Comparison of ENCODE assay signal across 21 mouse cellular contexts in genomic region chr2:66519966-66520365, GRCm38 (mm10).
DNase-seq lines count a peak whose midpoint lies in the region; ATAC-seq and TF ChIP-seq lines count a peak whose summit lies in the region.
"Had no signal": no experiment of that assay in that cellular context is flagged by ENCODE, and none has a peak within 500 bp of the region (broad histone marks: within the 10 kb centered on the region; RNA-seq: fewer than 3 reads in every experiment).

No protein-coding gene starts in this region.

- intact Hi-C loops in left cerebral cortex, adult 2 months (cut with DNase I): no loop called here

- H3K36me3 ChIP-seq in embryonic facial prominence, embryonic 10.5 days (replicated peaks): no peaks in the 10 kb centered on the region
- H3K36me3 ChIP-seq: heart, embryonic 12.5 days; liver, embryonic 13.5 days; midbrain, embryonic 12.5 days had no signal

- ATAC-seq in Patski: no peak
- ATAC-seq: forebrain, embryonic 16.5 days; intestine, embryonic 16.5 days had no signal

- no peak overlapping the region for H3K27ac ChIP-seq in embryonic facial prominence, embryonic 10.5 days (replicated peaks)
- no peak overlapping the region for H3K27ac ChIP-seq in left cerebral cortex, adult 2 months
- H3K27ac ChIP-seq: liver, embryonic 13.5 days; midbrain, embryonic 12.5 days had no signal

- POLR2A ChIA-PET in Patski (lab: Charles Lee): no interaction called here

- H3K4me1 ChIP-seq in embryonic facial prominence, embryonic 10.5 days: no peaks in the 10 kb centered on the region
- H3K4me1 ChIP-seq: heart, embryonic 12.5 days; liver, embryonic 13.5 days; midbrain, embryonic 12.5 days had no signal

- CTCF ChIA-PET in Patski (lab: Charles Lee): no interaction called here

- H3K27me3 ChIP-seq in Patski: no peaks in the 10 kb centered on the region
- H3K27me3 ChIP-seq in embryonic facial prominence, embryonic 10.5 days (replicated peaks; ENCODE audit: low read depth, poor library complexity, severe bottlenecking): no peaks in the 10 kb centered on the region
- H3K27me3 ChIP-seq: heart, embryonic 12.5 days; liver, embryonic 13.5 days; midbrain, embryonic 12.5 days had no signal

- H3K9me3 ChIP-seq in embryonic facial prominence, embryonic 10.5 days: no peaks in the 10 kb centered on the region
- H3K9me3 ChIP-seq: heart, embryonic 12.5 days; liver, embryonic 13.5 days; midbrain, embryonic 12.5 days had no signal

- 62% methylated on average over 3 of the region's 3 CpGs for WGBS in embryonic facial prominence, embryonic 10.5 days

- peak; percentile 18 for DNase-seq in kidney, adult 9 months
- DNase-seq in kidney, postnatal 14 days: no peak
- peak; percentile 46 for DNase-seq in ES-CJ7 (ENCODE audit: low read depth, low spot score)
- no peak for DNase-seq in Patski (ENCODE audit: low read depth, low spot score)
- peak; percentile 12 for DNase-seq in embryonic facial prominence, embryonic 10.5 days (ENCODE audit: low spot score)
- DNase-seq in left cerebral cortex, adult 2 months (ENCODE audit: extremely low spot score in 1 of 2, low spot score in 2 of 2): no peak
- no peak for DNase-seq in urinary bladder, postnatal 25 days (ENCODE audit: low spot score)
- no peak for DNase-seq in right cerebral cortex, adult 18-20 months
- DNase-seq: adrenal gland, adult 8-10 months; gastrocnemius, postnatal 14 days; heart, postnatal 4 days; left cerebral cortex, postnatal 4 days; liver, embryonic 13.5 days; lung, postnatal 36 days; spleen, adult 18-20 months; thymus, postnatal 36 days had no signal

- H3K4me3 ChIP-seq in embryonic facial prominence, embryonic 10.5 days: no peak overlapping the region
- no peak overlapping the region for H3K4me3 ChIP-seq in left cerebral cortex, adult 2 months
- H3K4me3 ChIP-seq: erythroblast, embryonic 14.5 days; heart, embryonic 12.5 days; liver, embryonic 13.5 days; midbrain, embryonic 12.5 days had no signal

- in situ Hi-C loops in Patski (cut with MboI; ENCODE audit: low pct_unique_long_range_greater_than_20kb): no loop called here

- peak; percentile 32 for TF ChIP-seq CTCF in Patski (IDR thresholded peaks at IDR 0.05)
- TF ChIP-seq CTCF in left cerebral cortex, adult 2 months (IDR thresholded peaks at IDR 0.05): no peak; the same call in none of the 2 replicates

Comparison
In these comparisons a context has a peak if more than half of its experiments do, and no peak if none do; other contexts are left out.
1. DNase-seq: peak in kidney, adult 9 months (single experiment), ES-CJ7 (single experiment) and embryonic facial prominence, embryonic 10.5 days (single experiment); none in kidney, postnatal 14 days (single experiment), Patski (single experiment), left cerebral cortex, adult 2 months (0 of 2), urinary bladder, postnatal 25 days (single experiment) and right cerebral cortex, adult 18-20 months (single experiment).